Mouse (Mus musculus) bone marrow, adult 2 months (tissue): ENCODE data around the gene Mrpl33. TPM values are rescaled to one million over a fixed set of nuclear protein-coding genes. Genes with fewer than 3 reads are reported as not detected.

Source experiments
- H3K27ac ChIP-seq: fragments of 200-500 bp; 2 replicates; pipeline ENCODE4 v1.5.1; 2012; ENCODE audit warnings: low read depth, mild to moderate bottlenecking, control low read depth, inconsistent platforms, low read length; ENCODE audit not compliant: control insufficient read depth, poor library complexity, insufficient read depth
- H3K4me1 ChIP-seq: fragments of 200-500 bp; 2 replicates; pipeline ENCODE4 v1.6.1; 2011; ENCODE audit warnings: low read length; ENCODE audit not compliant: control insufficient read depth, insufficient read depth
- H3K4me3 ChIP-seq: fragments of 200-500 bp; replicated peaks from 2 replicates; pipeline ENCODE3; 2011; ENCODE audit warnings: mild to moderate bottlenecking, low read depth, low read length, control low read depth; ENCODE audit not compliant: control insufficient read depth
- CTCF ChIP-seq: fragments of 200-500 bp; IDR thresholded peaks from 2 replicates; pipeline ENCODE4 v1.5.1; 2011; ENCODE audit warnings: low read length, control low read depth; ENCODE audit not compliant: control insufficient read depth, insufficient read depth
- POLR2A ChIP-seq: fragments of 200-500 bp; IDR thresholded peaks from 2 replicates; pipeline ENCODE4 v1.6.1; 2011; ENCODE audit warnings: low read depth, mild to moderate bottlenecking, control low read depth, low read length, borderline replicate concordance; ENCODE audit not compliant: control insufficient read depth
- WGBS: fragments of 180-500 bp; shearing (Covaris S2); methylation state at CpG from one replicate; pipeline ENCODE4 v1.1.7; 2018; 5-methylcytosine and 5-hydroxymethylcytosine counted together
- polyA plus RNA-seq: library from polyadenylated mRNA; stranded (reverse); fragments of >200 nt; gene quantifications from 2 replicates; pipeline ENCODE4 v1.2.4, GENCODE M21; 2011; ENCODE audit warnings: low replicate concordance; ENCODE audit not compliant: missing spikeins, insufficient read depth, insufficient read length

Gene Mrpl33
- polyA plus RNA-seq, 1 experiment: 162 TPM

- H3K4me1 ChIP-seq: no peaks in the 10 kb centered on the region; the same call in 1 of the 2 replicates
- TF ChIP-seq POLR2A (no peak), CTCF (no peak)
- 48% methylated on average over 2 of the region's 2 CpGs for WGBS
- no peak overlapping the region for H3K4me3 ChIP-seq
- H3K27ac ChIP-seq: peak overlapping the region; percentile 74; the same call in 1 of the 2 replicates
Measured at GRCm38 (mm10) chr5:31650518-31651288, 54.0 kb downstream of the Mrpl33 start.

GRCm38 (mm10) chr5:31655688-31656190 is 59.0 kb downstream of the Mrpl33 start:
- no peaks in the 10 kb centered on the region; the same call in 1 of the 2 replicates for H3K4me1 ChIP-seq
- 84% methylated on average over 1 of the region's 1 CpGs for WGBS
- TF ChIP-seq POLR2A: no peak
- no peak for TF ChIP-seq CTCF

GRCm38 (mm10) chr5:31666176-31666575 is 69.4 kb downstream of the Mrpl33 start:
- 60% methylated on average over 1 of the region's 1 CpGs for WGBS
- Histone ChIP-seq H3K4me3 (no peak overlapping the region), H3K4me1 (no peaks in the 10 kb centered on the region), H3K27ac (no peak overlapping the region)
- TF ChIP-seq CTCF (no peak), POLR2A (no peak)

More at GRCm38 (mm10) chr5:31655688-31656190, 59.0 kb downstream of the Mrpl33 start:
- H3K4me3 ChIP-seq: no peak overlapping the region
- H3K27ac ChIP-seq: no peak overlapping the region

- H3K4me1 ChIP-seq: no peaks in the 10 kb centered on the region
- 92% methylated on average over 13 of the region's 13 CpGs for WGBS
- no peak overlapping the region for H3K4me3 ChIP-seq
- H3K27ac ChIP-seq: no peak overlapping the region
- TF ChIP-seq CTCF: no peak
- no peak for TF ChIP-seq POLR2A
Measured at GRCm38 (mm10) chr5:31668325-31668968, 71.7 kb downstream of the Mrpl33 start.

- WGBS: 79% methylated on average over 5 of the region's 5 CpGs
- H3K27ac ChIP-seq: no peak overlapping the region
- TF ChIP-seq CTCF (no peak), POLR2A (no peak)
- no peaks in the 10 kb centered on the region for H3K4me1 ChIP-seq
- no peak overlapping the region for H3K4me3 ChIP-seq
Measured at GRCm38 (mm10) chr5:31669984-31670383, 73.2 kb downstream of the Mrpl33 start.

- WGBS: 74% methylated on average over 2 of the region's 2 CpGs
- no peak overlapping the region for H3K4me3 ChIP-seq
- H3K27ac ChIP-seq: no peak overlapping the region
- no peak for TF ChIP-seq CTCF
- TF ChIP-seq POLR2A: no peak
- H3K4me1 ChIP-seq: no peaks in the 10 kb centered on the region
Measured at GRCm38 (mm10) chr5:31671137-31671536, 74.4 kb downstream of the Mrpl33 start.

- Histone ChIP-seq H3K4me3 (no peak overlapping the region), H3K4me1 (no peaks in the 10 kb centered on the region), H3K27ac (no peak overlapping the region)
- TF ChIP-seq CTCF (no peak), POLR2A (no peak)
- WGBS: 83% methylated on average over 2 of the region's 2 CpGs
Measured at GRCm38 (mm10) chr5:31673431-31673830, 76.7 kb downstream of the Mrpl33 start.

GRCm38 (mm10) chr5:31678000-31678399 is 81.3 kb downstream of the Mrpl33 start:
- 84% methylated on average over 1 of the region's 1 CpGs for WGBS

More at GRCm38 (mm10) chr5:31678000-31678399, 81.3 kb downstream of the Mrpl33 start:
- TF ChIP-seq POLR2A (no peak), CTCF (no peak)
- H3K4me1 ChIP-seq: no peaks in the 10 kb centered on the region
- H3K4me3 ChIP-seq: no peak overlapping the region
- H3K27ac ChIP-seq: no peak overlapping the region
